Mouse (Mus musculus) adrenal gland, postnatal 4 days (tissue): Measurements from ENCODE around the gene Parp4. TPM values are rescaled to one million over a fixed set of nuclear protein-coding genes. Genes with fewer than 3 reads are reported as not detected.

Source experiments
- total RNA-seq, 2 experiments: library from RNA; stranded (reverse); gene quantifications; 2 replicates each; pipeline ENCODE4 v1.2.3; 2021

Gene Parp4
- total RNA-seq, 2 experiments from 2014 or later: 27.1 to 31.8 TPM

Other genes starting within 250 kb of the Parp4 start
- gene Atp12a, start 210.6 kb upstream of the Parp4 start, total RNA-seq: 1 to 10 TPM in 1 of 2 experiments, under 1 TPM in 1; 0.23 to 4.1 TPM
- gene Rnf17, start 173.0 kb upstream of the Parp4 start, total RNA-seq: 1 to 10 TPM; 1.4 to 1.7 TPM
- 1 to 10 TPM; 8.0 to 8.4 TPM for gene Cenpj, start 194 bp upstream of the Parp4 start, total RNA-seq
- gene Mphosph8, start 92.6 kb downstream of the Parp4 start, total RNA-seq: 10 to 100 TPM; 29.1 to 35.5 TPM
- gene Pspc1, start 202.7 kb downstream of the Parp4 start, total RNA-seq: 10 to 100 TPM; 37.0 to 45.0 TPM
- 10 to 100 TPM; 46.6 to 47.5 TPM for gene Zmym5, start 236.1 kb downstream of the Parp4 start, total RNA-seq